Mouse (Mus musculus): ENCODE results near the gene Cabp7. TPM values are rescaled to one million over a fixed set of nuclear protein-coding genes. Genes with fewer than 3 reads are reported as not detected.

Gene Cabp7
- polyA plus RNA-seq, 1 experiment from 2014 or later: 0.16 TPM

DNA sequence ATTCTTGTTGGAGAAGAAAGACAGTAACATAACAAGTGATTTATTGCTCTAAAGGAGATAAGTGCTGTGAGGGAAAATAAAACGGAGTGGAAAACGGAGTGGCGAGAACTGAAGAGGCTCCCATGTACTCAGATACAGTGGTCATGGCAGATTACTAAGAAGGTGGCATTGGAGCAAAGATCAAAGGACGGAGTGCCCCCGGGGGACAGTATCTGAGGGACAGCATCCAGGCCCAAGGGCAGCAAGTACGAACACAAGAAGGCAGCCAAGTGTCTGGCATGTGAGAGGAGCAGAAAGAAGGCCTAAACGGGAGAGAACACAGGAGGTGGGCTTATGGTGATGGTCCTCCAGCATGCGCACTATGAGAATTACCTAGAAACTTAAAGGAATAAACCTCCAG, 24.9 kb downstream of the Cabp7 start:
- peaks cover 23% of the 10 kb centered on the region; the same call in 1 of the 2 replicates for H3K36me3 ChIP-seq (ENCODE audit: control insufficient read depth, insufficient read depth, low read length)
- ATAC-seq (replicated peaks; ENCODE audit: low FRiP score, low TSS enrichment, low read depth) (no peak), DNase-seq (ENCODE audit: low spot score) (no peak)
- H3K27me3 ChIP-seq (replicated peaks; ENCODE audit: control insufficient read depth, insufficient read depth, low read length): no peaks in the 10 kb centered on the region
- H3K9ac ChIP-seq (ENCODE audit: low read length): no peak overlapping the region
- no peaks in the 10 kb centered on the region for H3K9me3 ChIP-seq (ENCODE audit: control insufficient read depth, low read length)
- no peak overlapping the region for H3K27ac ChIP-seq (ENCODE audit: low read depth)
- no peak overlapping the region for H3K4me2 ChIP-seq (ENCODE audit: low read length)
- 65% methylated on average over 8 of the region's 8 CpGs for WGBS
- peaks cover 5% of the 10 kb centered on the region for H3K4me1 ChIP-seq (replicated peaks; ENCODE audit: control insufficient read depth, insufficient read depth, low read length)
- no peak overlapping the region for H3K4me3 ChIP-seq (ENCODE audit: low read depth, low read length)

DNA sequence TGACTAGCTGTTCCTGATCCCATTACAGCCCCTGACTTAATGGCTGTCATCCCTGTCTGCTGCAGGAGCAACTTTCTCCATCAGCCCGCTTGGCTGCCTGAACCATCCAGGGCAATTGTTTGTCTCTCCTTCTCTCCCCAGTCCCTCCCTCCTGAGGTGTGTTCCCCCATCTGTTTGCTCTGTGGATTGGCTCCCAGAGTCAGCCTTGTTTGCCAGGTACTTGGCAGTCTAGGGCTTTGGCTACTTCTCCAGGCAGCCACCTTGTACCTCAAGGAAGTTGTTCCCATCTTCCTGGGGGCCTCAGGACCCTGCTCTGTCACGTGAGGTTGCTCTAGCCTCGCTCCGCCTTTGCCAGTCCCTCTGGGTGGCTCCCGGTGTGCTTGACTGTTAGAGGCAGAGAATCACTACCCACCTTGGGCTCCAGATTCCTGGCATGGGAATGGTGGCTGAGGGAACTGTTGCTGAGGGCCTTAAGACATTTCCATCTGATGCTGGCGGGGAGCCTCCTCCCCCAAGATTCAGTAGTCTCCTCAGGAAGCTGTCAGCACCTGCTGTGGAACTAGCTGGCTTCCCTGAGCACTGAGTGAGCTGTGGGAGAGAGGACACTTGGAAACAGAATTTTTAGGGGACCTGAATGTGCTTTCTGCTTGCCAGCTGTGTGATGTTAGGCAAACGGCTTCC, 25.5 kb downstream of the Cabp7 start:
- DNase-seq (ENCODE audit: low spot score): no peak
- Histone ChIP-seq H3K27me3 (replicated peaks; ENCODE audit: control insufficient read depth, insufficient read depth, low read length) (no peaks in the 10 kb centered on the region), H3K9ac (ENCODE audit: low read length) (no peak overlapping the region), H3K9me3 (ENCODE audit: control insufficient read depth, low read length) (no peaks in the 10 kb centered on the region), H3K4me2 (ENCODE audit: low read length) (no peak overlapping the region), H3K4me1 (replicated peaks; ENCODE audit: control insufficient read depth, insufficient read depth, low read length) (peaks cover 5% of the 10 kb centered on the region), H3K36me3 (ENCODE audit: control insufficient read depth, insufficient read depth, low read length) (peaks cover 23% of the 10 kb centered on the region; the same call in 1 of the 2 replicates), H3K27ac (ENCODE audit: low read depth) (no peak overlapping the region), H3K4me3 (ENCODE audit: low read depth, low read length) (no peak overlapping the region)
- no peak for ATAC-seq (replicated peaks; ENCODE audit: low FRiP score, low TSS enrichment, low read depth)
- WGBS: 43% methylated on average over 7 of the region's 7 CpGs

DNA sequence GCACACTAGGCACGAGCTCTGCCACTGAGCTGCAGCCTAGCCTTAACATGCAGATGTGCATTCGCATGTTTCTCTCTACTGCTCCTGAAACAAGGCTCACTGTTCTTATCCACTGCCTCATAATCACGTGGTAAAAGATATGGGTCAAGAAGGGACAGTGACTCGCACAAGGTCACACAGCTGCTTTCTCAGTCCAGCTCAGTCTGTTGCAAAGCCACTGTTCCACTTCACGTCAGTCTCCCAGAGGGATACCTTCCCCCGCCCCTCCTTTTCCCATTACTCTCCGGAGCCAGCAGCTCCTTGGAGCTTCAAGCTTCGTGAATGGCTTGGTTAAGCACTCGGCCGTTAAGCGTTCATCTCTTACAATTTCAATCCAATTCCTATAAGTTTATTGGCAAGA, 26.2 kb downstream of the Cabp7 start:
- peaks cover 20% of the 10 kb centered on the region; the same call in 1 of the 2 replicates for H3K36me3 ChIP-seq (ENCODE audit: control insufficient read depth, insufficient read depth, low read length)
- H3K4me3 ChIP-seq (ENCODE audit: low read depth, low read length): no peak overlapping the region
- no peak overlapping the region for H3K9ac ChIP-seq (ENCODE audit: low read length)
- WGBS: 71% methylated on average over 11 of the region's 11 CpGs
- ATAC-seq (replicated peaks; ENCODE audit: low FRiP score, low TSS enrichment, low read depth) (no peak), DNase-seq (ENCODE audit: low spot score) (no peak)
- H3K4me1 ChIP-seq (replicated peaks; ENCODE audit: control insufficient read depth, insufficient read depth, low read length): peaks cover 5% of the 10 kb centered on the region
- no peak overlapping the region for H3K27ac ChIP-seq (ENCODE audit: low read depth)
- H3K27me3 ChIP-seq (replicated peaks; ENCODE audit: control insufficient read depth, insufficient read depth, low read length): no peaks in the 10 kb centered on the region
- H3K4me2 ChIP-seq (ENCODE audit: low read length): no peak overlapping the region
- H3K9me3 ChIP-seq (ENCODE audit: control insufficient read depth, low read length): no peaks in the 10 kb centered on the region

DNA sequence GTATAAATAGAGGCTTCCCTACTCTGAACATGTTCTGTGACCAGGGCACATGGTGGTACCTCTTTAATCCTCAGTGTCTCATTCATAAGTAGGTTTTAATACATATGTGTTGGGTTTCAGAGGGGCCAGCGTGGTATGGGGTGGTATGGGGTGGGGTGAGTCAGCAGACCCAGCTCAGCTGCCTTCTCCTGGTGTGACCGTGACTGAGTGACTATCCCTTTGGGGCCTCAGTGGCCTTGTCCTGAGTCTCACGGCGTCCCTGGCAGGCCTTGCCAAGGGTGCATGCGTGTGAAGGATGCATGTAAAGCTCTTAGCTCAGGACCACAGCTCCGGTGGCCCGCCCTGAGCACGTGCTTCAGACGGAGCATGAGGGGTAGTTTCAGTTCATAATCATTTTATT, 26.6 kb downstream of the Cabp7 start:
- Histone ChIP-seq H3K4me3 (ENCODE audit: low read depth, low read length) (no peak overlapping the region), H3K27me3 (replicated peaks; ENCODE audit: control insufficient read depth, insufficient read depth, low read length) (no peaks in the 10 kb centered on the region), H3K36me3 (ENCODE audit: control insufficient read depth, insufficient read depth, low read length) (peaks cover 15% of the 10 kb centered on the region; the same call in 1 of the 2 replicates), H3K27ac (ENCODE audit: low read depth) (no peak overlapping the region), H3K9me3 (ENCODE audit: control insufficient read depth, low read length) (no peaks in the 10 kb centered on the region), H3K4me1 (replicated peaks; ENCODE audit: control insufficient read depth, insufficient read depth, low read length) (peaks cover 5% of the 10 kb centered on the region), H3K9ac (ENCODE audit: low read length) (no peak overlapping the region), H3K4me2 (ENCODE audit: low read length) (no peak overlapping the region)
- no peak for DNase-seq (ENCODE audit: low spot score)
- WGBS: 92% methylated on average over 9 of the region's 9 CpGs
- ATAC-seq (replicated peaks; ENCODE audit: low FRiP score, low TSS enrichment, low read depth): no peak

- no peak overlapping the region for H3K27ac ChIP-seq (ENCODE audit: low read depth)
- peaks cover 5% of the 10 kb centered on the region for H3K4me1 ChIP-seq (replicated peaks; ENCODE audit: control insufficient read depth, insufficient read depth, low read length)
- H3K9me3 ChIP-seq (ENCODE audit: control insufficient read depth, low read length): no peaks in the 10 kb centered on the region
- no peak overlapping the region for H3K4me3 ChIP-seq (ENCODE audit: low read depth, low read length)
- H3K36me3 ChIP-seq (ENCODE audit: control insufficient read depth, insufficient read depth, low read length): peaks cover 5% of the 10 kb centered on the region; the same call in 1 of the 2 replicates
- no peak overlapping the region for H3K9ac ChIP-seq (ENCODE audit: low read length)
- no peak for ATAC-seq (replicated peaks; ENCODE audit: low FRiP score, low TSS enrichment, low read depth)
- no peak for DNase-seq (ENCODE audit: low spot score)
- no peak overlapping the region for H3K4me2 ChIP-seq (ENCODE audit: low read length)
- no peaks in the 10 kb centered on the region for H3K27me3 ChIP-seq (replicated peaks; ENCODE audit: control insufficient read depth, insufficient read depth, low read length)
- WGBS: 75% methylated on average over 5 of the region's 5 CpGs
Observed at GRCm38 (mm10) chr11:4718548-4718947, 28.0 kb downstream of the Cabp7 start.

GRCm38 (mm10) chr11:4716530-4717236, 29.9 kb downstream of the Cabp7 start:
- ATAC-seq (replicated peaks; ENCODE audit: low FRiP score, low TSS enrichment, low read depth) (no peak), DNase-seq (ENCODE audit: low spot score) (no peak)
- 86% methylated on average over 5 of the region's 5 CpGs for WGBS
- H3K9ac ChIP-seq (ENCODE audit: low read length): no peak overlapping the region
- H3K27me3 ChIP-seq (replicated peaks; ENCODE audit: control insufficient read depth, insufficient read depth, low read length): no peaks in the 10 kb centered on the region
- no peak overlapping the region for H3K4me3 ChIP-seq (ENCODE audit: low read depth, low read length)
- H3K36me3 ChIP-seq (ENCODE audit: control insufficient read depth, insufficient read depth, low read length): no peaks in the 10 kb centered on the region
- no peaks in the 10 kb centered on the region for H3K9me3 ChIP-seq (ENCODE audit: control insufficient read depth, low read length)
- no peak overlapping the region for H3K27ac ChIP-seq (ENCODE audit: low read depth)
- peaks cover 5% of the 10 kb centered on the region for H3K4me1 ChIP-seq (replicated peaks; ENCODE audit: control insufficient read depth, insufficient read depth, low read length)
- no peak overlapping the region for H3K4me2 ChIP-seq (ENCODE audit: low read length)

- H3K4me2 ChIP-seq (ENCODE audit: low read length): no peak overlapping the region
- H3K4me1 ChIP-seq (replicated peaks; ENCODE audit: control insufficient read depth, insufficient read depth, low read length): peaks cover under 1% of the 10 kb centered on the region; the same call in 1 of the 2 replicates
- H3K9ac ChIP-seq (ENCODE audit: low read length): no peak overlapping the region
- no peak overlapping the region for H3K27ac ChIP-seq (ENCODE audit: low read depth)
- no peak overlapping the region for H3K4me3 ChIP-seq (ENCODE audit: low read depth, low read length)
- H3K36me3 ChIP-seq (ENCODE audit: control insufficient read depth, insufficient read depth, low read length): no peaks in the 10 kb centered on the region
- H3K27me3 ChIP-seq (replicated peaks; ENCODE audit: control insufficient read depth, insufficient read depth, low read length): no peaks in the 10 kb centered on the region
- H3K9me3 ChIP-seq (ENCODE audit: control insufficient read depth, low read length): no peaks in the 10 kb centered on the region
- WGBS: 78% methylated on average over 4 of the region's 4 CpGs
- ATAC-seq (replicated peaks; ENCODE audit: low FRiP score, low TSS enrichment, low read depth): no peak
- no peak for DNase-seq (ENCODE audit: low spot score)
Observed at GRCm38 (mm10) chr11:4715596-4715995, 31.0 kb downstream of the Cabp7 start.

- ATAC-seq (replicated peaks; ENCODE audit: low FRiP score, low TSS enrichment, low read depth) (no peak), DNase-seq (ENCODE audit: low spot score) (no peak)
- Histone ChIP-seq H3K4me1 (replicated peaks; ENCODE audit: control insufficient read depth, insufficient read depth, low read length) (no peaks in the 10 kb centered on the region), H3K4me3 (ENCODE audit: low read depth, low read length) (no peak overlapping the region), H3K9me3 (ENCODE audit: control insufficient read depth, low read length) (no peaks in the 10 kb centered on the region), H3K36me3 (ENCODE audit: control insufficient read depth, insufficient read depth, low read length) (no peaks in the 10 kb centered on the region), H3K9ac (ENCODE audit: low read length) (no peak overlapping the region), H3K27me3 (replicated peaks; ENCODE audit: control insufficient read depth, insufficient read depth, low read length) (no peaks in the 10 kb centered on the region), H3K27ac (ENCODE audit: low read depth) (no peak overlapping the region), H3K4me2 (ENCODE audit: low read length) (no peak overlapping the region)
- WGBS: 84% methylated on average over 4 of the region's 4 CpGs
Observed at GRCm38 (mm10) chr11:4714727-4715126, 31.9 kb downstream of the Cabp7 start.

GRCm38 (mm10) chr11:4712822-4713221, 33.8 kb downstream of the Cabp7 start:
- DNase-seq (ENCODE audit: low spot score) (no peak), ATAC-seq (replicated peaks; ENCODE audit: low FRiP score, low TSS enrichment, low read depth) (no peak)
- Histone ChIP-seq H3K9ac (ENCODE audit: low read length) (no peak overlapping the region), H3K4me1 (replicated peaks; ENCODE audit: control insufficient read depth, insufficient read depth, low read length) (no peaks in the 10 kb centered on the region), H3K36me3 (ENCODE audit: control insufficient read depth, insufficient read depth, low read length) (no peaks in the 10 kb centered on the region), H3K27ac (ENCODE audit: low read depth) (no peak overlapping the region), H3K27me3 (replicated peaks; ENCODE audit: control insufficient read depth, insufficient read depth, low read length) (no peaks in the 10 kb centered on the region), H3K4me3 (ENCODE audit: low read depth, low read length) (no peak overlapping the region), H3K9me3 (ENCODE audit: control insufficient read depth, low read length) (no peaks in the 10 kb centered on the region), H3K4me2 (ENCODE audit: low read length) (no peak overlapping the region)
